Mouse (Mus musculus) heart, embryonic 13.5 days (tissue): Measurements from ENCODE around the gene Dtl. TPM values are rescaled to one million over a fixed set of nuclear protein-coding genes. Genes with fewer than 3 reads are reported as not detected.

Experiments used
- ATAC-seq: fragments of 200-750 bp; cut with Nextera tagmentation; 2 replicates; pipeline ENCODE4 v1.8.0; 2017; ENCODE audit warnings: moderate TSS enrichment; ENCODE audit not compliant: insufficient number of reproducible peaks, low FRiP score, low TSS enrichment; ENCODE audit errors: extremely low read depth
- H3K27ac ChIP-seq: fragments of 300-500 bp; sonication (generic); replicated peaks from 2 replicates; pipeline ENCODE4 v1.5.1; 2015; ENCODE audit warnings: moderate library complexity, mild to moderate bottlenecking, inconsistent platforms
- H3K27me3 ChIP-seq: fragments of 300-500 bp; sonication (generic); replicated peaks from 2 replicates; pipeline ENCODE4 v1.6.1; 2015; ENCODE audit warnings: mild to moderate bottlenecking, inconsistent platforms
- H3K36me3 ChIP-seq: fragments of 300-500 bp; sonication (generic); 2 replicates; pipeline ENCODE4 v1.6.1; 2015; ENCODE audit warnings: mild to moderate bottlenecking, inconsistent platforms
- H3K4me1 ChIP-seq: fragments of 300-500 bp; sonication (generic); 2 replicates; pipeline ENCODE4 v1.6.1; 2015; ENCODE audit warnings: inconsistent platforms
- H3K4me2 ChIP-seq: fragments of 300-500 bp; sonication (generic); 2 replicates; pipeline ENCODE4 v1.6.1; 2015; ENCODE audit warnings: inconsistent platforms, mild to moderate bottlenecking, moderate library complexity
- H3K4me3 ChIP-seq: fragments of 300-500 bp; sonication (generic); 2 replicates; pipeline ENCODE4 v1.5.1; 2015; ENCODE audit warnings: moderate library complexity, mild to moderate bottlenecking, inconsistent platforms
- H3K9ac ChIP-seq: fragments of 300-500 bp; sonication (generic); 2 replicates; pipeline ENCODE4 v1.6.1; 2015; ENCODE audit warnings: inconsistent platforms, mild to moderate bottlenecking, moderate library complexity
- H3K9me3 ChIP-seq: fragments of 300-500 bp; sonication (generic); 2 replicates; pipeline ENCODE4 v1.6.1; 2016; ENCODE audit warnings: inconsistent platforms
- WGBS: fragments of 180-500 bp; shearing (Covaris S2); methylation state at CpG from one replicate; pipeline ENCODE4 v1.1.7; 2015; ENCODE audit warnings: mixed read lengths; 5-methylcytosine and 5-hydroxymethylcytosine counted together
- polyA plus RNA-seq: library from polyadenylated mRNA; unstranded; fragments of >200 nt; fragmentation: Nextera tagmentation; extraction: Ambion mirVana; gene quantifications from 2 replicates; pipeline ENCODE4 v1.2.1, GENCODE M21; 2015

Gene Dtl
- polyA plus RNA-seq, 1 experiment from 2014 or later = 31.2 TPM

DNA sequence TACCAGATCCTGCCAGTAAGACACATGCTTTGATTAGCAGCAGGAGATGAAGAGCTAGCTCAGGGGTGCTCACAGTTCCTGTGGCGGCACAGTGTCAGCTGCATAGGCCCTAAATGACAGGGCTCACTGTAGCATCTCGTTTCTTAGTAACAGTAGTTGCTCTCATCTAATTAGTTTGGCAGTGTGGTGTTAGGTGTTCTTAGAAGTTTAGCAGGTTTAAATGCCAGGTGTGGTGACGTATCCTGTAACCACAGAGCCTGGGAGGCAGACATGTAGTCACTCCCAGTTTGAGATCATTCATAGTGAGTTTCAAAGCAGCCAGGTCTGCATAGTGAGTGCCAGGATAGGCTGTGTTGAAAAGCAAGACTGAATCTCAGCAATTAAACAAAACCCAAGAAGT, 4.2 kb upstream of the Dtl start:
- no peak overlapping the region for H3K4me2 ChIP-seq
- ATAC-seq = no peak

DNA sequence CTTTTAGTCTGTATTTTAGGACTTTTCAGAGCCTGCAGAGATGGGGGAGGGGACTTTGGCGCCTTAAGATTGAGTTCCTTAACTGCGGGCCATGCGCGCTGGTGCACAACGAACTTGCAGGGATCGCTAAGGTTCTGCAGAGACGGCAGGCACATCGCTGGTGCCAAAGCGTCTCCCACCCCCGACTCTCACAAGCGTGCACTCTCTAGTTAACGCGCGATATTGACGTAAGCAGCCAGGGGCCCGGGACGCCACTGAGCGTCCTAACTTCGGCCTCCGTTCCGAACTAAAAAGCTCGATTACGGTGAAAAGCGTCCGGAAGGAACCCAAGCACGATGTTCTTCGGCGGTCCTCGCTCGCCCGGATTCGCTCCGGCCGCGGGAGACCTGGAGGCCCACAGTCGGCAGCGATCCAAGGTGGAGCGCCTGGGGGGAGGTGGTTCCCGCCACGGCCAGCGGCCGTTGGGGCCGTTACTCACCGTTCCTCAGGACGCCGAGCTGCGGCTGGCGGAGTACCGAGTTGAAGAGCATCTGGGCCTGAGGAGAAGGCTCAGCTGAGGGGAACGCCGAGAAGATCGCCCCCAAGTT, 380 bp downstream of the Dtl start:
- peak overlapping the region; percentile 91 for H3K4me3 ChIP-seq
- WGBS = under 1% methylated on average over 52 of the region's 52 CpGs
- H3K4me1 ChIP-seq = peaks cover 37% of the 10 kb centered on the region
- H3K27ac ChIP-seq = peak overlapping the region; percentile 94
- ATAC-seq = peak; percentile 0; the same call in 1 of the 2 replicates
- H3K9ac ChIP-seq = peak overlapping the region; percentile 90
- H3K36me3 ChIP-seq = peaks cover 18% of the 10 kb centered on the region
- peak overlapping the region; percentile 85 for H3K4me2 ChIP-seq
- H3K9me3 ChIP-seq = peaks cover 4% of the 10 kb centered on the region; the same call in 1 of the 2 replicates
- no peaks in the 10 kb centered on the region for H3K27me3 ChIP-seq

More for the DNA sequence above, 4.2 kb upstream of the Dtl start:
- 90% methylated on average over 3 of the region's 3 CpGs for WGBS
- H3K4me1 ChIP-seq = peaks cover 23% of the 10 kb centered on the region
- H3K27ac ChIP-seq = no peak overlapping the region
- peaks cover 40% of the 10 kb centered on the region for H3K36me3 ChIP-seq
- no peak overlapping the region for H3K4me3 ChIP-seq
- H3K9me3 ChIP-seq = peaks cover 9% of the 10 kb centered on the region; the same call in 1 of the 2 replicates
- no peak overlapping the region for H3K9ac ChIP-seq
- no peaks in the 10 kb centered on the region for H3K27me3 ChIP-seq

DNA sequence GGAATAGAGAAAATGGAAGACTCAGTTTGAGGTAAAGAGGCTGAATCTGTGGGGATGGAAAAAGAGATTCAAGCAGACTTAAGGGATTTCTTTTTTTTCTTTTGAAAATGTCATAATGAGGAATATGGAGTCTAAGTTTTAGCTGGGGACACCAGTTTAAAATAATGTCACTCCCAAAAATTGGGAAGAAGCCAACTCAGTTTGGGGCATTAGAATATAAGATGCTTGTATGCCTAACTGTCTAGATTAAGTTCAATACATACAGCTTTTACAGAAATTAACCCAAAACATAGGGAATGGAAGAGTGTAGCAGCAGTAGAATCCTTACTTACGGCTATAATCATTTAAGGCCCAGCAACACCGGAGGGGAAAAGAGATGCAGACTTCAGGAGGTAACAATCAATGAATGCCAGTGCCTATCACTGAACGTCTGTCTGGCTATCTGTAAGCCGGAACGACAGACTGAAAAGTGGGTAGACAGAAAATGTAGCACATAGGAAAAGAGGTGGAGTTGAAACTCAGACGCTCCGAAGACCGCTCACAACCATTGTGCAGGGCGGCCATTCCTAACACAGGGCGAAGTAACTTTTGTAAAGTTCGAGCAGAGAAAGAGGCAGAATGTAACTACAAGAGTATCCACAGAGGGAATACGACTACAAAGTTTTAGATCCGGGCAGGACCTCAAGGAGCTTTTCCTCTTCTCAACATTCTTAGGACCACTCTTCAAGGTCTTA, 1.3 kb downstream of the Dtl start:
- peak overlapping the region; percentile 91 for H3K4me3 ChIP-seq
- ATAC-seq = no peak
- H3K4me2 ChIP-seq = peak overlapping the region; percentile 85
- no peaks in the 10 kb centered on the region for H3K9me3 ChIP-seq
- peak overlapping the region; percentile 94 for H3K27ac ChIP-seq
- H3K4me1 ChIP-seq = peaks cover 37% of the 10 kb centered on the region
- no peaks in the 10 kb centered on the region for H3K27me3 ChIP-seq
- peaks cover 19% of the 10 kb centered on the region for H3K36me3 ChIP-seq
- WGBS = 2% methylated on average over 13 of the region's 13 CpGs
- peak overlapping the region; percentile 90 for H3K9ac ChIP-seq

DNA sequence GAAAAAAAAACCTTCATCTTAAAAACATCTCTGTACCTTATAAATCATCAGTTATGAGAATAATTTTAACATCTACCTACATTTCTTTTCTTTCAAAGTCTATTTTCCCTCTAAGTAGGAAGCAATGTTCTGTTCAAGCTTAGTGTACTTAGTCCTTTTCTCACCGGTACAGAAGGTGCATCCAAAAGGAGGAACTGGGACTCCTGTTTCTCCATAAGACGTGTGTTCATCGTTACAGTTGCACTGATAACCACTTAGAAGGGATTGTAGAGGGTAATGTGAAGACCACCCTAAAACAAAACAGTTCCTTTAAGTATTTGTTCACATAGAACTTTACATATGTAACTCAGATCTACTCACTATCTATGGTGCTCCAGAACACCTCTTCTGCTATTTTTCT, 4.9 kb downstream of the Dtl start:
- H3K9ac ChIP-seq = no peak overlapping the region
- 80% methylated on average over 3 of the region's 3 CpGs for WGBS
- no peak overlapping the region for H3K4me2 ChIP-seq
- no peaks in the 10 kb centered on the region for H3K9me3 ChIP-seq
- H3K4me1 ChIP-seq = peaks cover 16% of the 10 kb centered on the region
- peaks cover 38% of the 10 kb centered on the region for H3K36me3 ChIP-seq
- no peak overlapping the region for H3K27ac ChIP-seq
- H3K4me3 ChIP-seq = no peak overlapping the region
- no peak for ATAC-seq
- no peaks in the 10 kb centered on the region for H3K27me3 ChIP-seq

DNA sequence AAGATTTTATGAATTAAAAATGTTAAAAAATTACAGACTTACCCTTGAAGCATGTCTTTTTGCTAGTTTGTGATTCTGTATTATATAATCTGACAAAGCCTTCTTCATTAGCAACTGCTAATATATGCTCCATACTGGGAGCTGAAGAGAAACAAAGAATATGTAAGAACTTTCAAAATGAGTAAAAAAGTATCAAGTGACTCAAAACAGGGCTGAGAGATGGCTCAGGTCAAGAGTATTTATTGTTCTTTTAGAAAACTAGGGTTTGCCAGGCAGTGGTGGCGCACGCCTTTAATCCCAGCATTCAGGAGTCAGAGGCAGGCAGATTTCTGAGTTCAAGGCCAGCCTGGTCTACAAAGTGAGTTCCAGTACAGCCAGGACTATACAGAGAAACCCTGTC, 5.7 kb downstream of the Dtl start:
- Histone ChIP-seq H3K27ac (no peak overlapping the region), H3K9me3 (no peaks in the 10 kb centered on the region), H3K9ac (no peak overlapping the region), H3K4me2 (no peak overlapping the region), H3K4me1 (peaks cover 16% of the 10 kb centered on the region), H3K36me3 (peaks cover 44% of the 10 kb centered on the region), H3K27me3 (no peaks in the 10 kb centered on the region), H3K4me3 (no peak overlapping the region)
- ATAC-seq = no peak
- 96% methylated on average over 2 of the region's 2 CpGs for WGBS

DNA sequence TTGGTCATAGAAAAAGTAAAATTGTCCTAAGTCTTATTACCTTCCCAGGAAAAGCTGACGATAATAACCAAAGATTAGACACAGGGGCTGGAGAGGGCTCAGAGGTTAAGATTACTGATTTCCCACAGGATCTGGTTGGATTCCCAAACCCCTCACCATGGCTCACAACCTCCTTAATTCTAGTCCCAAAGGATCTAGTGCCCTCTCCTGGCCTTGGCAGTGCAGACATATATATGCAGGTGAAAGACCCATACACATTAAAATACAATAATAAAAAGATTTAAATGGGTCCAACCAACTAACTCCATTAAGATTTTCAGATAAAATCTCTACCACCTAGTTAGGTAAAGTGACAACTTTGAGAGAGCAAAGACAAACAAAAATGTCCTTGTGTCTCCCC, 7.5 kb downstream of the Dtl start:
- H3K27me3 ChIP-seq = no peaks in the 10 kb centered on the region
- H3K27ac ChIP-seq = no peak overlapping the region
- 82% methylated on average over 1 of the region's 1 CpGs for WGBS
- H3K9me3 ChIP-seq = no peaks in the 10 kb centered on the region
- no peak overlapping the region for H3K4me3 ChIP-seq
- no peak overlapping the region for H3K4me2 ChIP-seq
- no peak for ATAC-seq
- peaks cover 4% of the 10 kb centered on the region for H3K4me1 ChIP-seq
- no peak overlapping the region for H3K9ac ChIP-seq
- peaks cover 49% of the 10 kb centered on the region for H3K36me3 ChIP-seq

DNA sequence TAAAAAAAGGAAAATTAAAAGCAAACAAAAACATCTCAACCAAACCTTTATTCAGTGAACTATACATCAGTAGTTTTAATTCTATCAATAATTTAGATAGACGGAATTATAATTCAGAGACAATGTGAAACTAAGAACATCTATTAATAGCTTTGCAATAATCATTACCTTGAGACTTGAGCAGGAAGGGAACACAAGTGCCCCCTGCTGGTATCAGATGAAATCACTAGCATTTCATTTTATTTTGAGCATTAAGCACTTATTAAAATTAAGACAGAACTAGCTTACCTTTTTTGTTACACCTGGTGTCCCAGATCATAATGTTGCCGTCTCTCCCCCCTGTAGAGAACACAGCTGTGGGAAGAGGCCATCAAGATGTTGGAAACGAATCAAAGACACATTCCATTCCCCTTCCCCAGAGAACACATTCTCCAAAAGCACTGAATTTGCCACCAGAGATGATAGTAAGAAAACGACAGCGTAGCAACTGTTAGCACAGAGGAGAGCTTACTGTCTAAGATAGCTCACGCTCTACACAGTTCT, 12.4 kb downstream of the Dtl start:
- H3K4me3 ChIP-seq = no peak overlapping the region
- peaks cover 5% of the 10 kb centered on the region for H3K4me1 ChIP-seq
- WGBS = 48% methylated on average over 6 of the region's 6 CpGs
- H3K9me3 ChIP-seq = no peaks in the 10 kb centered on the region
- H3K27ac ChIP-seq = no peak overlapping the region
- H3K9ac ChIP-seq = no peak overlapping the region
- H3K4me2 ChIP-seq = no peak overlapping the region
- ATAC-seq = no peak
- H3K36me3 ChIP-seq = peaks cover 55% of the 10 kb centered on the region
- no peaks in the 10 kb centered on the region for H3K27me3 ChIP-seq

DNA sequence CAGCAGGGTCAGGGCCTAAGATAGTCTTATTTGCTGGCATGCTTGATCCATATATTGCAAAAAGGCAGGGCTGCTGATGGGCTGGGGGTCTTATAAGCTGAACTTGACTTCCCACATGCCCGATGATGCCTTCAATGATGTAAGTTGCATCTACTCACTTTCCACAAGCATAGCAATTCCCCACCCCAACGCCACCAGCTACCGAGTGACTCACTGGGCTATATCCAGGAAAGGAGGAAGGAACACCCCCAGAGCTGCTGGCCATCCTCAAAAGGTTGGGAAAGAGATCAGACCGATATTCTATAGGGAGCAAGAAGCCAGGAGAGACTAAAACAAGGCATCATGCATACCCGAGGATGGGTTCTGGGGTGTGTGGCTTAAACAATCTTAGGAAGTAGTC, 15.6 kb downstream of the Dtl start:
- no peak for ATAC-seq
- no peaks in the 10 kb centered on the region for H3K27me3 ChIP-seq
- WGBS = 67% methylated on average over 5 of the region's 5 CpGs
- H3K9ac ChIP-seq = no peak overlapping the region
- H3K4me3 ChIP-seq = no peak overlapping the region
- peaks cover 63% of the 10 kb centered on the region for H3K36me3 ChIP-seq
- no peaks in the 10 kb centered on the region for H3K9me3 ChIP-seq
- no peak overlapping the region; the same call in 1 of the 2 replicates for H3K27ac ChIP-seq
- H3K4me2 ChIP-seq = no peak overlapping the region
- H3K4me1 ChIP-seq = peaks cover 8% of the 10 kb centered on the region

DNA sequence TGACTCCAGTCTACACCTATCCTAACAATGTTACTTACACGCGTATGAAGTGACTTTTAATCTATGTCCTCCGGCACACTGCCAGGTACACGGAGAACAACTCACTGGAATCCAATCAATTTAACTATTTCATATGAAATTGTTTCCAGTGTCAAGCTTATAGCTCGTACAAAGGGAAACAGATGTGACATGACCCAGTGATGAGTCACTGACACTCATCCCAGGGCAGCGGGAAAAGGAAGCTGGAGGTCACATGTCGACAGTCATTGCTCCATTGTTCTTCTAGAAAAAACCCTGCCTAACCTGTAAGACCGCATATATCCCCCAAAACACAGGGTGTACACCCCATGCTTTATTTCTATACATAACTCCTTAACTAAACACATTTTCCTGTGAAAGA, 18.2 kb downstream of the Dtl start:
- H3K9me3 ChIP-seq = no peaks in the 10 kb centered on the region
- no peak overlapping the region for H3K4me2 ChIP-seq
- no peak for ATAC-seq
- no peak overlapping the region for H3K27ac ChIP-seq
- no peak overlapping the region for H3K9ac ChIP-seq
- H3K4me3 ChIP-seq = no peak overlapping the region
- H3K27me3 ChIP-seq = no peaks in the 10 kb centered on the region
- H3K4me1 ChIP-seq = peaks cover 8% of the 10 kb centered on the region
- peaks cover 82% of the 10 kb centered on the region for H3K36me3 ChIP-seq
- 58% methylated on average over 8 of the region's 8 CpGs for WGBS

DNA sequence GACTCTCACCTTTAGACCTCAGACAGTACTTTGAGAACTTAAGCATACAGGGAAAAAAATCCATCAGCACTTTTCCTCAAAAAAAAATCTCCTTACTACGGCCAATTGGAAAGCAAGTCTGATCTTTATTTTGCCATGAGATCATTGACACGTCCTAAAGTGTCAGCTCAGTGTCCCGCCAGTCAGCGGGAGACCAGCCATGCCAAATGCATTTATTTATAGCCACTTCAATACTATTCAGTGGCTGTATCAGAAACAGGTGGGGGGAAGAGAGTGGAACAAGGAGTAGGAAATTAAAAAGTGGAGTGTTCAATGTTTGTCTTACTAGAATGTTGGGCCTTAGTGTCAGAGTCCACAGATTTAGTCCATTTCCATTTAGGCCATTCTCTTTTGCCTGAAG, 24.6 kb downstream of the Dtl start:
- H3K27me3 ChIP-seq = no peaks in the 10 kb centered on the region
- peak overlapping the region; percentile 25; the same call in 1 of the 2 replicates for H3K4me2 ChIP-seq
- peak overlapping the region; percentile 62; the same call in 1 of the 2 replicates for H3K27ac ChIP-seq
- no peaks in the 10 kb centered on the region for H3K9me3 ChIP-seq
- no peak overlapping the region for H3K4me3 ChIP-seq
- WGBS = 41% methylated on average over 4 of the region's 4 CpGs
- peaks cover 7% of the 10 kb centered on the region for H3K4me1 ChIP-seq
- no peak overlapping the region for H3K9ac ChIP-seq
- H3K36me3 ChIP-seq = peaks cover 75% of the 10 kb centered on the region
- ATAC-seq = no peak

DNA sequence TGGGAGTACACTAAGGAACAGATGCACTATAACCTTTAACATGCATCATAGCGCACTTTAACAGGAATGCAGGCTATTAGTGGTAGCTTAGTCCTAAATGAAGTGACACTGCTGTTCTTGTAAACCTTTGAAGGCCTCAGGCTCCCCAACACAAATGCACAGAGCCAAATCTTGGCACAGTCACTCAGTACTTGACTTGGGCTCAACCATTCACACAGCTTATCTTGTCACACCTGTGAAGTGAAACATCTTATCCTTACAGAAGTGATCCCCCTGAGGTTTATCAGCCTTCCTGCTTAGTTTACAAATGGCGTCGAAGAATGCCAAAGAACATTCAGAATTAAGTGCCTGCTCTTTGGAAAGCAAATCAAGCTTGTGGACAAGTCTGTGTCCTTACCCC, 31.6 kb downstream of the Dtl start:
- Histone ChIP-seq H3K27ac (peak overlapping the region; percentile 21; the same call in 1 of the 2 replicates), H3K9ac (no peak overlapping the region)
- no peak for ATAC-seq

More for the DNA sequence above, 31.6 kb downstream of the Dtl start:
- Histone ChIP-seq H3K27me3 (no peaks in the 10 kb centered on the region), H3K4me2 (no peak overlapping the region), H3K36me3 (peaks cover 87% of the 10 kb centered on the region), H3K4me1 (peaks cover 34% of the 10 kb centered on the region), H3K9me3 (no peaks in the 10 kb centered on the region), H3K4me3 (no peak overlapping the region)
- WGBS = 32% methylated on average over 3 of the region's 3 CpGs
